Mouse (Mus musculus) ES-E14 (cell line): ENCODE results near the gene Atf3. TPM values are rescaled to one million over a fixed set of nuclear protein-coding genes. Genes with fewer than 3 reads are reported as not detected.
"Not testable (repeated sequence)": the region's sequence is repeated elsewhere in the genome, so short reads cannot be mapped to it uniquely, and the experiment has no call there.

Source experiments
- DNase-seq: peaks from one replicate; pipeline ENCODE4 v3.0.0-alpha.2; 2013; ENCODE audit warnings: low read depth, low spot score
- H3K27ac ChIP-seq: 2 replicates; pipeline ENCODE4 v1.5.1; 2012; ENCODE audit warnings: low read depth, mild to moderate bottlenecking, low read length, moderate library complexity, mixed read lengths; ENCODE audit not compliant: poor library complexity, insufficient read depth, severe bottlenecking
- H3K36me3 ChIP-seq: 2 replicates; pipeline ENCODE4 v1.6.1; 2012; ENCODE audit warnings: mild to moderate bottlenecking, low read length, moderate library complexity, mixed read lengths; ENCODE audit not compliant: control insufficient read depth, poor library complexity, insufficient read depth, severe bottlenecking
- H3K4me1 ChIP-seq, 2 experiments: fragments of 150-350 bp in 1 of 2; sonication (generic) in 1 of 2; 2 replicates each; pipeline ENCODE4 v1.6.1; 2012; ENCODE audit warnings: low read length in 2 of 2, mild to moderate bottlenecking in 1 of 2, mixed read lengths in 1 of 2; ENCODE audit not compliant: control insufficient read depth in 2 of 2, insufficient read depth in 2 of 2, poor library complexity in 1 of 2
- H3K4me3 ChIP-seq, 2 experiments: fragments of 150-350 bp in 1 of 2; sonication (generic) in 1 of 2; 2 replicates each; pipeline ENCODE4 v1.5.1; 2012; ENCODE audit warnings: low read length in 2 of 2, low read depth in 1 of 2, mild to moderate bottlenecking in 1 of 2, mixed read lengths in 1 of 2; ENCODE audit not compliant: insufficient read depth in 1 of 2, poor library complexity in 1 of 2, severe bottlenecking in 1 of 2
- H3K9ac ChIP-seq: 2 replicates; pipeline ENCODE4 v1.6.1; 2012; ENCODE audit warnings: low read depth, mild to moderate bottlenecking, low read length, mixed read lengths; ENCODE audit not compliant: poor library complexity, insufficient read depth, severe bottlenecking
- H3K9me3 ChIP-seq: fragments of 150-350 bp; sonication (generic); 2 replicates; pipeline ENCODE4 v1.6.1; 2012; ENCODE audit warnings: low read depth, mild to moderate bottlenecking, low read length; ENCODE audit not compliant: control insufficient read depth, insufficient read depth
- CHD2 ChIP-seq: IDR thresholded peaks from 2 replicates; pipeline ENCODE4 v1.6.1; 2014; ENCODE audit warnings: mild to moderate bottlenecking, low read depth, low read length, inconsistent platforms
- HCFC1 ChIP-seq: IDR thresholded peaks from 2 replicates; pipeline ENCODE4 v1.6.1; 2012; ENCODE audit warnings: low read length, inconsistent platforms, borderline replicate concordance; ENCODE audit not compliant: insufficient read depth
- MAFK ChIP-seq: IDR thresholded peaks from 2 replicates; pipeline ENCODE4 v1.6.1; 2014; ENCODE audit warnings: mild to moderate bottlenecking, low read depth, low read length, inconsistent platforms; ENCODE audit not compliant: insufficient read depth
- ZC3H11A ChIP-seq: IDR thresholded peaks from 2 replicates; pipeline ENCODE4 v1.6.1; 2012; ENCODE audit warnings: low read depth, mild to moderate bottlenecking, inconsistent platforms, low read length, borderline replicate concordance
- ZNF384 ChIP-seq: IDR thresholded peaks from 2 replicates; pipeline ENCODE4 v1.6.1; 2012; ENCODE audit warnings: low read depth, low read length, inconsistent platforms
- in situ Hi-C, 2 experiments: fragments of 600-800 bp; cut with MboI; formaldehyde crosslinking; loops; one replicate each; pipeline ENCODE4 v1.15.1; 2025; ENCODE audit warnings: low sequenced_read_pairs in 2 of 2, inconsistent platforms in 1 of 2; ENCODE audit not compliant: unreplicated experiment in 2 of 2
- total RNA-seq: library from RNA; depleted of rRNA; stranded (reverse); fragments of 300-350 nt; gene quantifications from 2 replicates; pipeline ENCODE4 v1.2.3, GENCODE M21; 2012

Gene Atf3
- total RNA-seq, 1 experiment: 8.0 TPM

DNA sequence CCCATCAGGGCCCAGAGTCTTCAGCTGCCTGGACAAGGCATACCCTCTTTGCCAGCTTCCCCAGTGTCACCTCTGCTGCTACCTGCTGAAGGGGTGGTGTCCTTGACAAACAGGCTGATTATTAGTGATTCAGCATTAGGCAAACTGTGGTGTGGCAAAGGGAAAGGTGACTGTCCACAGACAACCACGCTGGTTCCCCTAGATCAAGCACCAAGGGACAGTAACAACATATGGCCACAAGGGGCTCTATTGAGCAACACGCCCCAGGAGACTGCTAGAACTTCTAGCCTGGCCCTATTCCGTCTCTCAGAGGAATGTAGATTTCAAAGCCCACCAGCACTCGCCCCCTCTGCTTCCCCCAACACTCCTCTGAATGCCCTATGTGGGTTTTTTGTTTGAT lies 64.8 kb downstream of the Atf3 start:
- in situ Hi-C loops: no loop called here
- peak; percentile 40 for DNase-seq
- TF ChIP-seq ZC3H11A (no peak), CHD2 (no peak), MAFK (no peak), HCFC1 (no peak), ZNF384 (no peak)
- Histone ChIP-seq H3K4me3 (no peak overlapping the region), H3K9ac (no peak overlapping the region), H3K4me1 (no peaks in the 10 kb centered on the region), H3K9me3 (no peaks in the 10 kb centered on the region), H3K27ac (no peak overlapping the region), H3K36me3 (no peaks in the 10 kb centered on the region)

- no peak for TF ChIP-seq HCFC1
- no peak for TF ChIP-seq MAFK
- no peak for TF ChIP-seq ZC3H11A
- TF ChIP-seq CHD2: no peak
- DNase-seq: no peak
- H3K9me3 ChIP-seq: no peaks in the 10 kb centered on the region
- H3K4me3 ChIP-seq: no peak overlapping the region
- H3K4me1 ChIP-seq: no peaks in the 10 kb centered on the region
- no peak overlapping the region for H3K27ac ChIP-seq
- H3K9ac ChIP-seq: no peak overlapping the region
- no peaks in the 10 kb centered on the region for H3K36me3 ChIP-seq
- in situ Hi-C loops: no loop called here
Measured at GRCm38 (mm10) chr1:191150924-191151605, 66.8 kb downstream of the Atf3 start.

- H3K9me3 ChIP-seq, H3K27ac ChIP-seq, H3K4me1 ChIP-seq, H3K4me3 ChIP-seq, in situ Hi-C loops, H3K36me3 ChIP-seq, H3K9ac ChIP-seq, DNase-seq: not testable (repeated sequence)
Measured at GRCm38 (mm10) chr1:191149489-191149888, 68.3 kb downstream of the Atf3 start.

DNA sequence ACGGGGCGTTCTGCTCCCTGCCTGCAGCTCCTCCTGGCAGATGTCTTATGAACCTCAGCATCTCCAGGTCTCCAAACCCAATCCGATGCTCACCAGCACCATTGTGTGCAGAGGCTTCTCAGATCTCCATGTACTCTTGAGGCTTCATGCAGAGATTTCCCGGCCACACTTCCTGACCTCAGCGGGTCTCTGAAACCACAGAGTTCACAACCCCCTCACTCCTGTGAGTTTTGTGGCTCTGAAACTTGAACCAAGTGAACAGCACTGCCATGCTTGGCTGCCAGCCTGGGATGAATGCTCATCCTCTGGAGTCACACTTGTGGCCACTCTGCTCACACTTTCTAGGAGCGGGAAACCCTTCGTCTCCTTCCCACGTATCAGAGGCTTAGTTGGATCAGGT lies 76.9 kb downstream of the Atf3 start:
- no peak for TF ChIP-seq MAFK
- TF ChIP-seq ZNF384: no peak
- TF ChIP-seq HCFC1: no peak
- TF ChIP-seq CHD2: no peak
- TF ChIP-seq ZC3H11A: no peak
- H3K27ac ChIP-seq: no peak overlapping the region
- peaks cover 0 to 2% of the 10 kb centered on the region in 2 experiments; a peak in 1 of 4 replicates for H3K4me1 ChIP-seq
- H3K9me3 ChIP-seq: no peaks in the 10 kb centered on the region; the same call in 1 of the 2 replicates
- no peak for DNase-seq
- no peak overlapping the region for H3K9ac ChIP-seq
- H3K4me3 ChIP-seq: no peak overlapping the region
- no peaks in the 10 kb centered on the region; the same call in 1 of the 2 replicates for H3K36me3 ChIP-seq
- in situ Hi-C loops: no loop called here

DNA sequence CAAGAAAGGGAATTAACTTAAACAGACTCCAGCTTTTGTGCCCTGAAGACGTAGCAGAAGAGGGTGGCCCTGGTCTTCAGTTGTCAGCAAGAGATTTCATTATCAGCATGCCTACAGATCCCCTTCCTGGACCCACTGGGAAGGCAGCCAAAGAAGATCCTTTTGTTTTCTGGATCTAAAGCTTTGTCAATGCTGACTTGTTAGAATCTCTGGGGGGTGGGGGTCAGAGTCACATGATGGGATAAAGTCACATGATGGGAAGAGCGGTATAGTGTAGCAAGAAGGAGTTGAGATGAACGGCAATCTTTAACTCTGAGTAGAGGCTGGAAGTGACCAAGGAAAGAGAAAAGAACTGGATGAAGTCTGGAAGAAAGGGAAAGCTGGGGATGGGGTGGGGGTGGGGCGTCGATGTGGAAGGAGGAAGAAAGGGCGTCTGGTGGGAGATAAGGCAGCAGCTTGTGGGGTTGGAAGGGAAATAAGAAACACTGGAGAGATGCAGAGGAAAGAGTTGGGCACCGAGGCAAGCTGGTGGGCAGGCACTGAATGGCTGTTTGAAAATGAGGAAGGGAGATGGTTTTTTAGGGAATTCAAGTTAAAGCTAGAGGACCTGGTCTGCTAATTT lies 78.9 kb downstream of the Atf3 start:
- Histone ChIP-seq H3K27ac (no peak overlapping the region), H3K9ac (no peak overlapping the region), H3K36me3 (no peaks in the 10 kb centered on the region; the same call in 1 of the 2 replicates), H3K4me3 (no peak overlapping the region), H3K9me3 (no peaks in the 10 kb centered on the region; the same call in 1 of the 2 replicates), H3K4me1 (peaks cover 0 to 4% of the 10 kb centered on the region in 2 experiments; a peak in 1 of 4 replicates)
- TF ChIP-seq CHD2 (no peak), MAFK (no peak), ZNF384 (no peak), HCFC1 (no peak), ZC3H11A (no peak)
- DNase-seq: no peak
- in situ Hi-C loops: no loop called here
